Mouse (Mus musculus) kidney, postnatal 25 days (tissue): ENCODE measurements around the gene Vmn1r126.
"Not testable (repeated sequence)": the region's sequence is repeated elsewhere in the genome, so short reads cannot be mapped to it uniquely, and the experiment has no call there.

Experiments
- DNase-seq, 2 experiments: peaks; one replicate each; pipeline ENCODE4 v3.0.0; 2021; ENCODE audit warnings: mixed read lengths in 2 of 2

Vmn1r126 gene

GRCm38 (mm10) chr7:21301367-21301766 is at the start of gene Vmn1r126:
Gene Vmn1r126 (minus strand): TSS chr7:21301467.
- not testable (repeated sequence) for DNase-seq

- DNase-seq: not testable (repeated sequence)
Measured at GRCm38 (mm10) chr7:21349073-21349472, 47.8 kb upstream of the Vmn1r126 start, which contains the start of gene Vmn1r128. Gene Vmn1r128 (plus strand): TSS chr7:21349373.

GRCm38 (mm10) chr7:21319761-21320160 is 18.5 kb upstream of the Vmn1r126 start, which contains the start of gene Vmn1r127:
Gene Vmn1r127 (minus strand): TSS chr7:21319861.
- DNase-seq: not testable (repeated sequence)

GRCm38 (mm10) chr7:21271879-21272278 is 29.4 kb downstream of the Vmn1r126 start, which contains the start of gene Vmn1r125:
Gene Vmn1r125 (plus strand): TSS chr7:21272179.
- DNase-seq: not testable (repeated sequence)

GRCm38 (mm10) chr7:21260517-21260916 is 40.8 kb downstream of the Vmn1r126 start, which contains the start of gene Vmn1r124:
Gene Vmn1r124 (minus strand): TSS chr7:21260617.
- not testable (repeated sequence) for DNase-seq
